Mouse (Mus musculus): ENCODE measurements around the gene Scd2. TPM values are rescaled to one million over a fixed set of nuclear protein-coding genes. Genes with fewer than 3 reads are reported as not detected.
"Not testable (repeated sequence)": the region's sequence is repeated elsewhere in the genome, so short reads cannot be mapped to it uniquely, and the experiment has no call there.

Gene Scd2
- total RNA-seq, 2 experiments from 2014 or later = 9.1 to 9.4 TPM

- no peak for DNase-seq
These were observed 19.8 kb upstream of the Scd2 start for GRCm38 (mm10) chr19:44273711-44274110.

- no peak for DNase-seq
These were observed 19.0 kb upstream of the Scd2 start for GRCm38 (mm10) chr19:44274452-44274851.

GRCm38 (mm10) chr19:44275418-44275817 lies 18.1 kb upstream of the Scd2 start:
- no peak for DNase-seq

- no peak for DNase-seq
These were observed 16.6 kb upstream of the Scd2 start for GRCm38 (mm10) chr19:44276861-44277260.

GRCm38 (mm10) chr19:44277931-44278330 lies 15.5 kb upstream of the Scd2 start:
- DNase-seq = no peak

- DNase-seq = peak in 1 of 2 experiments; percentile 49
These were observed 12.7 kb upstream of the Scd2 start for GRCm38 (mm10) chr19:44280755-44281154.

GRCm38 (mm10) chr19:44281825-44282447 lies 11.5 kb upstream of the Scd2 start:
- DNase-seq = not testable (repeated sequence)

GRCm38 (mm10) chr19:44282534-44283156 lies 10.8 kb upstream of the Scd2 start:
- DNase-seq = no peak

- no peak for DNase-seq
These were observed 10.1 kb upstream of the Scd2 start for GRCm38 (mm10) chr19:44283157-44284024.

GRCm38 (mm10) chr19:44284025-44284695 lies 9.3 kb upstream of the Scd2 start:
- peak; percentile 85 to 94 for DNase-seq

GRCm38 (mm10) chr19:44284723-44285122 lies 8.8 kb upstream of the Scd2 start:
- no peak for DNase-seq

- DNase-seq = no peak
These were observed 7.9 kb upstream of the Scd2 start for GRCm38 (mm10) chr19:44285554-44285953.

- no peak for DNase-seq
These were observed 7.4 kb upstream of the Scd2 start for GRCm38 (mm10) chr19:44286109-44286508.

GRCm38 (mm10) chr19:44287415-44288110 lies 5.9 kb upstream of the Scd2 start:
- no peak for DNase-seq

- DNase-seq = no peak
These were observed 1.4 kb upstream of the Scd2 start for GRCm38 (mm10) chr19:44292083-44292482.

- no peak for DNase-seq
These were observed 991 bp upstream of the Scd2 start for GRCm38 (mm10) chr19:44292483-44292882.

GRCm38 (mm10) chr19:44293769-44294551 lies 486 bp downstream of the Scd2 start:
- peak; percentile 86 to 93 for DNase-seq

GRCm38 (mm10) chr19:44294588-44295041 lies 1.1 kb downstream of the Scd2 start:
- peak; percentile 88 to 94 for DNase-seq

- peak; percentile 39 to 51 for DNase-seq
These were observed 1.8 kb downstream of the Scd2 start for GRCm38 (mm10) chr19:44295251-44295650.

GRCm38 (mm10) chr19:44295741-44296140 lies 2.3 kb downstream of the Scd2 start:
- peak; percentile 84 to 88 for DNase-seq

- no peak for DNase-seq
These were observed 2.7 kb downstream of the Scd2 start for GRCm38 (mm10) chr19:44296186-44296585.
